Mouse (Mus musculus) midbrain, embryonic 10.5 days (tissue): ENCODE data around the gene Bdh1. TPM values are rescaled to one million over a fixed set of nuclear protein-coding genes. Genes with fewer than 3 reads are reported as not detected.

Experiments used
- DNase-seq: peaks from one replicate; pipeline ENCODE4 v3.0.0-alpha.2; 2017; ENCODE audit warnings: low spot score
- H3K27ac ChIP-seq: fragments of 300-500 bp; sonication (generic); replicated peaks from 2 replicates; pipeline ENCODE4 v1.5.1; 2016; ENCODE audit warnings: mild to moderate bottlenecking
- H3K27me3 ChIP-seq: fragments of 300-500 bp; sonication (generic); 2 replicates; pipeline ENCODE4 v1.6.1; 2016; ENCODE audit warnings: low read depth, mild to moderate bottlenecking; ENCODE audit not compliant: poor library complexity, severe bottlenecking
- H3K36me3 ChIP-seq: fragments of 300-500 bp; sonication (generic); 2 replicates; pipeline ENCODE4 v1.6.1; 2016; ENCODE audit warnings: mild to moderate bottlenecking, moderate library complexity
- H3K4me1 ChIP-seq: fragments of 300-500 bp; sonication (generic); 2 replicates; pipeline ENCODE4 v1.6.1; 2016
- H3K4me3 ChIP-seq: fragments of 300-500 bp; sonication (generic); 2 replicates; pipeline ENCODE4 v1.5.1; 2016; ENCODE audit warnings: mild to moderate bottlenecking, moderate library complexity
- H3K9me3 ChIP-seq: fragments of 300-500 bp; sonication (generic); replicated peaks from 2 replicates; pipeline ENCODE4 v1.6.1; 2016; ENCODE audit warnings: mild to moderate bottlenecking
- WGBS: fragments of 180-500 bp; shearing (Covaris S2); methylation state at CpG from one replicate; pipeline ENCODE4 v1.1.7; 2016; 5-methylcytosine and 5-hydroxymethylcytosine counted together
- polyA plus RNA-seq: library from polyadenylated mRNA; unstranded; fragments of >200 nt; fragmentation: Nextera tagmentation; extraction: Ambion mirVana; gene quantifications from 2 replicates; pipeline ENCODE4 v1.2.1, GENCODE M21; 2016

The Bdh1 gene
- polyA plus RNA-seq, 1 experiment from 2014 or later, result 11.2 TPM

GRCm38 (mm10) chr16:31476872-31477603, 55.0 kb downstream of the Bdh1 start:
- H3K4me3 ChIP-seq, result no peak overlapping the region
- H3K9me3 ChIP-seq, result peaks cover 7% of the 10 kb centered on the region
- no peaks in the 10 kb centered on the region for H3K27me3 ChIP-seq
- WGBS, result 74% methylated on average over 7 of the region's 7 CpGs
- H3K27ac ChIP-seq, result no peak overlapping the region
- DNase-seq, result no peak
- H3K4me1 ChIP-seq, result peaks cover 8% of the 10 kb centered on the region; the same call in 1 of the 2 replicates
- H3K36me3 ChIP-seq, result no peaks in the 10 kb centered on the region

GRCm38 (mm10) chr16:31485336-31485735, 63.3 kb downstream of the Bdh1 start:
- no peak for DNase-seq
- Histone ChIP-seq H3K27me3 (peaks cover 25% of the 10 kb centered on the region), H3K4me1 (peaks cover 21% of the 10 kb centered on the region), H3K27ac (no peak overlapping the region), H3K36me3 (no peaks in the 10 kb centered on the region), H3K9me3 (no peaks in the 10 kb centered on the region), H3K4me3 (no peak overlapping the region)
- WGBS, result 94% methylated on average over 5 of the region's 5 CpGs

GRCm38 (mm10) chr16:31487266-31487665, 65.2 kb downstream of the Bdh1 start:
- peaks cover 44% of the 10 kb centered on the region for H3K27me3 ChIP-seq
- H3K4me1 ChIP-seq, result peaks cover 27% of the 10 kb centered on the region
- H3K4me3 ChIP-seq, result no peak overlapping the region
- no peaks in the 10 kb centered on the region for H3K9me3 ChIP-seq
- H3K27ac ChIP-seq, result no peak overlapping the region
- H3K36me3 ChIP-seq, result no peaks in the 10 kb centered on the region
- 81% methylated on average over 3 of the region's 3 CpGs for WGBS
- no peak for DNase-seq

GRCm38 (mm10) chr16:31489096-31489495, 67.0 kb downstream of the Bdh1 start:
- Histone ChIP-seq H3K27ac (peak overlapping the region; percentile 64), H3K4me3 (no peak overlapping the region), H3K9me3 (no peaks in the 10 kb centered on the region), H3K27me3 (peaks cover 60% of the 10 kb centered on the region), H3K36me3 (no peaks in the 10 kb centered on the region), H3K4me1 (peaks cover 45% of the 10 kb centered on the region)
- 18% methylated on average over 3 of the region's 3 CpGs for WGBS
- no peak for DNase-seq

GRCm38 (mm10) chr16:31490967-31491366, 68.9 kb downstream of the Bdh1 start:
- H3K4me3 ChIP-seq, result no peak overlapping the region
- WGBS, result 95% methylated on average over 7 of the region's 7 CpGs
- no peak for DNase-seq
- no peaks in the 10 kb centered on the region for H3K9me3 ChIP-seq
- peaks cover 78% of the 10 kb centered on the region for H3K27me3 ChIP-seq
- no peaks in the 10 kb centered on the region for H3K36me3 ChIP-seq
- H3K27ac ChIP-seq, result no peak overlapping the region
- peaks cover 60% of the 10 kb centered on the region for H3K4me1 ChIP-seq

GRCm38 (mm10) chr16:31492921-31493549, 71.0 kb downstream of the Bdh1 start:
- H3K27me3 ChIP-seq, result peaks cover 96% of the 10 kb centered on the region
- DNase-seq, result peak; percentile 43
- H3K27ac ChIP-seq, result peak overlapping the region; percentile 68
- 22% methylated on average over 12 of the region's 12 CpGs for WGBS
- H3K4me3 ChIP-seq, result 0 out of 2 replicates have a peak overlapping the region, but pooled peaks have one; percentile 28
- H3K9me3 ChIP-seq, result no peaks in the 10 kb centered on the region
- no peaks in the 10 kb centered on the region for H3K36me3 ChIP-seq
- peaks cover 53% of the 10 kb centered on the region for H3K4me1 ChIP-seq

- Histone ChIP-seq H3K27me3 (peaks cover 96% of the 10 kb centered on the region), H3K4me3 (peak overlapping the region; percentile 28; the same call in 1 of the 2 replicates), H3K4me1 (peaks cover 48% of the 10 kb centered on the region), H3K9me3 (no peaks in the 10 kb centered on the region), H3K27ac (peak overlapping the region; percentile 68), H3K36me3 (no peaks in the 10 kb centered on the region)
- WGBS, result 36% methylated on average over 6 of the region's 6 CpGs
- DNase-seq, result peak; percentile 41
Observed at GRCm38 (mm10) chr16:31493550-31493965, 71.5 kb downstream of the Bdh1 start.

- Histone ChIP-seq H3K4me1 (peaks cover 44% of the 10 kb centered on the region), H3K9me3 (no peaks in the 10 kb centered on the region), H3K27ac (peak overlapping the region; percentile 68), H3K27me3 (peaks cover 97% of the 10 kb centered on the region), H3K4me3 (no peak overlapping the region), H3K36me3 (no peaks in the 10 kb centered on the region)
- DNase-seq, result peak; percentile 50
- 40% methylated on average over 6 of the region's 6 CpGs for whole genome bisulfite sequencing
Observed at GRCm38 (mm10) chr16:31493991-31494390, 71.9 kb downstream of the Bdh1 start.

GRCm38 (mm10) chr16:31495356-31495755, 73.3 kb downstream of the Bdh1 start:
- Histone ChIP-seq H3K36me3 (no peaks in the 10 kb centered on the region), H3K27ac (no peak overlapping the region), H3K4me1 (peaks cover 47% of the 10 kb centered on the region), H3K4me3 (no peak overlapping the region), H3K9me3 (no peaks in the 10 kb centered on the region), H3K27me3 (peaks cover 97% of the 10 kb centered on the region)
- no peak for DNase-seq
- WGBS, result 77% methylated on average over 7 of the region's 7 CpGs

- peaks cover 50% of the 10 kb centered on the region for H3K4me1 ChIP-seq
- WGBS, result 93% methylated on average over 9 of the region's 9 CpGs
Observed at GRCm38 (mm10) chr16:31495769-31496168, 73.7 kb downstream of the Bdh1 start.

GRCm38 (mm10) chr16:31498336-31498735, 76.3 kb downstream of the Bdh1 start:
- Histone ChIP-seq H3K4me1 (peaks cover 46% of the 10 kb centered on the region), H3K27me3 (peaks cover 88% of the 10 kb centered on the region)

More at GRCm38 (mm10) chr16:31495769-31496168, 73.7 kb downstream of the Bdh1 start:
- H3K36me3 ChIP-seq, result no peaks in the 10 kb centered on the region
- no peak for DNase-seq
- H3K27ac ChIP-seq, result no peak overlapping the region
- no peak overlapping the region for H3K4me3 ChIP-seq
- H3K9me3 ChIP-seq, result no peaks in the 10 kb centered on the region
- H3K27me3 ChIP-seq, result peaks cover 97% of the 10 kb centered on the region

GRCm38 (mm10) chr16:31499021-31499420, 76.9 kb downstream of the Bdh1 start:
- Histone ChIP-seq H3K27me3 (peaks cover 88% of the 10 kb centered on the region), H3K4me3 (no peak overlapping the region), H3K4me1 (peaks cover 40% of the 10 kb centered on the region), H3K27ac (no peak overlapping the region), H3K9me3 (no peaks in the 10 kb centered on the region), H3K36me3 (no peaks in the 10 kb centered on the region)
- WGBS, result 96% methylated on average over 6 of the region's 6 CpGs
- no peak for DNase-seq

More at GRCm38 (mm10) chr16:31498336-31498735, 76.3 kb downstream of the Bdh1 start:
- no peak for DNase-seq
- 84% methylated on average over 4 of the region's 4 CpGs for WGBS
- H3K27ac ChIP-seq, result no peak overlapping the region
- no peaks in the 10 kb centered on the region for H3K36me3 ChIP-seq
- no peaks in the 10 kb centered on the region for H3K9me3 ChIP-seq
- H3K4me3 ChIP-seq, result no peak overlapping the region
